Mouse (Mus musculus) cerebellum, postnatal 10 days (tissue): ENCODE data around the gene Sh3pxd2a.

Source experiments
- DNase-seq, 2 experiments: peaks; one replicate each; pipeline ENCODE4 v3.0.0; 2021; ENCODE audit warnings: mixed read lengths in 2 of 2

Sh3pxd2a gene

GRCm38 (mm10) chr19:47464304-47465241 lies at the start of gene Sh3pxd2a:
Gene Sh3pxd2a (minus strand): TSS chr19:47464401.
- DNase-seq, result peak in 1 of 2 experiments; percentile 61

- DNase-seq, result no peak
Observed at GRCm38 (mm10) chr19:47513618-47513897, 49.4 kb upstream of the Sh3pxd2a start.

GRCm38 (mm10) chr19:47512794-47513617 lies 48.8 kb upstream of the Sh3pxd2a start:
- DNase-seq, result no peak

DNA sequence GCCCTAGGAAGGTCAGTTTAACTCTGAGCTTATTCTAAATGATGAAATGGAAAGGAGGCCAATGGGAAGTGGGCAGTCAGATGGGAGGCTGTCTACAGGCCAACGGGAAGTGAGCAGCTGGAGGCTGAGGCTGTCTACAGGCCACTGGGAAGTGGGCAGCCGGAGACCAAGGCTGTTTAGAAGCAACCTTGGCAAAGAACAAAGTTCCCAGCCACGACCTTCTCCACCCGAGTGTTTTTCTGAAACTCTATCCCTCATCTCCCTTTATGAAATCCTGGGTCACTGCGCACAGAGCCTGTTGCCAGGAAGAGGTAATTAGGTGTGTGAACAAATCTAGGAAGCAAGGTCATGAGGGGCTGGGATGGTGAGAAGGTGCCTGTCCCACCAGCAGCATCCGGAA lies 47.8 kb upstream of the Sh3pxd2a start:
- no peak for DNase-seq

- DNase-seq, result no peak
Observed at GRCm38 (mm10) chr19:47511294-47511675, 47.1 kb upstream of the Sh3pxd2a start.

DNA sequence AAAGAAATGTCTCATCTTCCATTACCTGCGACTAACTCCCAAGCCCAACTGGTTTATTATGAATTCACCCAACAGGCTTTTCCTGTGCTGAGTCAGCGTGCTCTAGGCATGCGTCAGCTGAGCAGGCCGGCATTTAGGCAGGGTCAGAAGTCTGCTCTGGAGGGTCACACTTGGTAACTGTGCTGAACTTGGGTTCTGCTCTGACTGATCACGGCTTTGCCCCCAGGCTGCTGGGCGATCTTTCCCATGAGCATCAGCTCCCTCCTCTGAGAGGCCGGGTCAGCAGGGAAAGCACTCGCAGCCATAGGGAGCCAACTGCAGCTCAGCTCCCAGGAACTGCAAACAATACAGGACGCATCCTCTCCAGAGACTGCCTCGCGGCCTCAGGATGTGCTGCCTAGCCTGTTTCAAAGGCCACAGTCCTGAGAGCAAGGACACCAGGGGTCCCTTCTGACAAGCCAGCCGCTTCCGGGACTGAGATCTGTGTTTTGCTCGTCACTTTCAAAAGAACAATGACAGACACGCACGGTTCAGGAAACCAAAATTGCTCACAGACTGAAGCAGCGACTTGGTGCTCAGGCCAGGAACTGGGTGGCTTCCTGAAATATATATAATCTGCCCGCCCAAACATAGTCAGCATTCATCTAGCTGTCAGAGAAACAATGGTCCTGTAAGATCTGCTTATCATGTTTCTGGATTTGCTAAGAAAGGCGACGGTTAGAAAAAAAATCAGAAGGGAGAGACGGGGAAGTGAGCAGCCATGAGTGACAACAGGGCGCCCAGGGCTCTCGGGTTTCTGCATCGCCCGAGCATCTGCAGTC lies 46.5 kb upstream of the Sh3pxd2a start:
- no peak for DNase-seq

- DNase-seq, result no peak
Observed at GRCm38 (mm10) chr19:47510135-47510472, 45.9 kb upstream of the Sh3pxd2a start.

GRCm38 (mm10) chr19:47508771-47509281 lies 44.6 kb upstream of the Sh3pxd2a start:
- DNase-seq, result no peak

- DNase-seq, result no peak
Observed at GRCm38 (mm10) chr19:47508191-47508590, 44.0 kb upstream of the Sh3pxd2a start.

DNA sequence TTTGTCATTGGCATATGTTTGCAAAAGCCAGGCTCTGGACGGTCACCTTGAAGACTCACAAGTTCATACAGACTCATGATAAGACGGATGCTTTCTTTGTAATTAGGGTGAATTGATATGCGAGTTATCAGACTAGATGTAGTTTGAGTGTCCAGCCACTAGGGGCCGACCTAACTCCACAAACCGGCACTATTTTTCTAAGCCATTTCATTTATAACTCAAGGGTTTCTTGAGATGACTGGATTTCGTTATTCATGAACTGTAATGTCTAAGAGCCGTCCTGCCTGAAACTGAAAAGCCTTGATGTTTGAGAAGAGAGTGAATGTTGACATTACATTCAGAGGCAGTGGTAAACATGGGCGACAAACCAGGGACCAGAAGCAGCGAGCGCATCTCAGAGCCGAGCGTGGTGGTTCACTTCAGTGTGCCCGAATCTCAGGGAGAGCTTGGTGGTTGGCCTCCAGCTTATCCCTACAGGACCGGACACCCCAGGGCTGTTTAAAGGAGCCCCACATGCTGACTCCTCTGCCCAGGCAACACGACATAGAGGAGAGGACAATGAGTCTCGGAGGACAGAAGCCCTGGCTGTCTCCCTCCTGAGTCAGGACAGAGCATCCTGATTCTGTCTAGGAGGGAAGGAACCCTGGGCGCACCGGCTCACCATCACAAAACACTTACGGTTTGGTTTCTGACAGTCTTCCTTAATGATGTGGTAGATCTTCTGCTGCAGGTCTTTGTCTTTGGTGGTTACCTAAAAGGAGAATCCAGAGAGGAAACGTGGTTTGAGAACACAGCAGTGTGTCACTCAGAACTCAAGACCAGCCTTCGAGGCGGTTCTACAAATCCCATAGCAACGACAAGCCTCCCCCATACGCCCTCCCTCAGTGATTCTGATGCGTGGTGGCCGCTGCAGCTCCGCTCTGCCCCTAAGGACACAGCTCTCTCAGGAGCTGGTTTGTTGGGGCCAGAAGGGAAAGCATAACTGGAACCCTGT lies 43.2 kb upstream of the Sh3pxd2a start:
- DNase-seq, result peak; percentile 79 to 81

DNA sequence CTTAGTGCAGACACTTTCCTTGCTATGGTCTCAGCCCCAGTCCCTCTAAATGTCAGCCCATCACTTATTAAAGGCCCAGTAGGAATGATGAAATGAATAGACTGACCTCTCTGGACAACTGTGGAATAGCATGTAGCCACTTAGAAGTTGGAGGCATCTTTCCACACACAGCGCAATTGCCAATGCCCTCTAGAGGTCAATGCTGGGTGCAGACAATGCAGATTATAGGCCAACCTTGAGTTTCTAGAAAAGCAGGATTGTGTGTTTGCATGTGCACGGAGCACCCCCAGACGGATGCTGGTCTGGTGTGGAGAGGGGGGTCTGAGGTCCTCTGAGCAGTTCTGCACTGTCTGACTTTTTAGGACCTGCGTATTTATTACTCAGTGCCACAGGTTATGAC lies 39.4 kb upstream of the Sh3pxd2a start:
- DNase-seq, result peak; percentile 66 to 75

DNA sequence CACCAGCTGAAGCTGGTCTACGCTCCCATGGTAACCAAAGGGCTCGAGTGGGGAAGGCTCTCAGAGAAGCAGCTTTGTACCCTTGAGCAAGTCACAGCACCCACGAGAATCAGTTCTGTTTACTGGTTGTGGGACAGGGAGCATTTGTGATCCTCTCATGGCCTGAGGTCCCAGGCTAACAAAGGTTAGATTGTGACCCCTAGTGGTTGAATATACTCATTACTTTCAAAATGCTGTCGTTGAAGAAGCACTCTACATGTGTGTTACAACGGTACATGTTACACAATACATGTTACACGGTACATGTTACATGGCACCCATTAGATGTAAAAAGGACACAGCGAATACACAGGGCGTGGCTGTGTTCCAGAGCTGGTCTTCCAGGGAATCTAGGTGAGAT lies 38.4 kb upstream of the Sh3pxd2a start:
- DNase-seq, result peak in 1 of 2 experiments; percentile 48

- no peak for DNase-seq
Observed at GRCm38 (mm10) chr19:47500389-47501011, 36.3 kb upstream of the Sh3pxd2a start.

DNA sequence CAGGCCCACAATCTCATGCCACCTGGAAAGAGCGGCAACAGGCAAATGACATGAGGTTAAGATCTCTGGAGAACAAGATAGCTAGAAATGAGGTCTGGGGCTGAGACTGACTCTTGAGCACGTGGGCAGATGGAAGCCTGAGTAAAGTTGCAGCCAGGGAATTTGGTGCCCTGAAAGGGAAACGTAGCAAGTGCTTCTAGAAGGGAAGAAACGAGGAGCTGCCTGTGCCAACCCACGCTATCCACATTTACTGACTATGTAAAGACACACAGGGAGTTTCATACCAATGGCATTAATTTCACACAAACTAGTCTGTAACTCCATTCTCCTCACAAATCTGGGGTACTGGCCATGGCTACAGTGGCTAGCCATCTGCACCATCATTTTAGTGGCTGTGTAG lies 35.6 kb upstream of the Sh3pxd2a start:
- no peak for DNase-seq

DNA sequence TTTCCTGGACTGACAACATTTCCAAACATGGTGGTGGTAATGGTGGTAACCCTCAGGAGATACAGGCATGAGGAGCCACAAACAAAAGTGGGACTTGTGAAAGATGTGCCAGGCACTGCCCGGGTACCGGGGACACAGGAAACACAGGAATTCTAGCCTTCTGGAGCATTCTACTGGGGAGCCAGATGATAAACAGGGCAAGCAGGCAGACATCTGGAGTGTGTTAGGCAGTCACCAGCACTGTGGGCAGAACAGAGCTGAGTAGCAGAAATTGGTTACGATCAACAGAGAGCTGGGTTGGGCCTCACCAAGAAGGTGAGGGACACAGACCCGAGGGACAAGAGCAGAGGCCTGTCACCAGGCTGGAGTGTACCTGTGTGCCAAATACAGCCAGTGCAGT lies 34.7 kb upstream of the Sh3pxd2a start:
- no peak for DNase-seq

DNA sequence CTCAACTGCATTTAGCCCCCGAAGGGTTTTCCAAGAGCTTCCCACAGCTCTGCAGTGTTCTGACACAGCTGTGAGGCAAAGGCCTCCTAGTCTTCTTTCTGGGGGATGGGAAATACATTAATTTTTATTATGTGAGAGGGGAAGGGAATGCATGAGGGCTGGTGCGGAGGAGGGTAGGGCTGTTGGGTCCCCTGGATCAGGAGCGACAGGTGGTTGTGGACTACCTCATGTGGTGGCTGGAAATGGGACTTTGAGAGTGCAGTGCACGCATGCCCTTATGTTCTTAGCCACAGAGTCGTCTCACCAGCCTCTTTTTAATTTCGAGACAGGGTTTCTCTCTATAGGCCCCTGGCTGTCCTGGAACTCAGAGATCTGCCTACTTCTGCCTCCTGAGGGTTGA lies 33.5 kb upstream of the Sh3pxd2a start:
- no peak for DNase-seq

GRCm38 (mm10) chr19:47497313-47497712 lies 33.1 kb upstream of the Sh3pxd2a start:
- peak; percentile 53 to 57 for DNase-seq

DNA sequence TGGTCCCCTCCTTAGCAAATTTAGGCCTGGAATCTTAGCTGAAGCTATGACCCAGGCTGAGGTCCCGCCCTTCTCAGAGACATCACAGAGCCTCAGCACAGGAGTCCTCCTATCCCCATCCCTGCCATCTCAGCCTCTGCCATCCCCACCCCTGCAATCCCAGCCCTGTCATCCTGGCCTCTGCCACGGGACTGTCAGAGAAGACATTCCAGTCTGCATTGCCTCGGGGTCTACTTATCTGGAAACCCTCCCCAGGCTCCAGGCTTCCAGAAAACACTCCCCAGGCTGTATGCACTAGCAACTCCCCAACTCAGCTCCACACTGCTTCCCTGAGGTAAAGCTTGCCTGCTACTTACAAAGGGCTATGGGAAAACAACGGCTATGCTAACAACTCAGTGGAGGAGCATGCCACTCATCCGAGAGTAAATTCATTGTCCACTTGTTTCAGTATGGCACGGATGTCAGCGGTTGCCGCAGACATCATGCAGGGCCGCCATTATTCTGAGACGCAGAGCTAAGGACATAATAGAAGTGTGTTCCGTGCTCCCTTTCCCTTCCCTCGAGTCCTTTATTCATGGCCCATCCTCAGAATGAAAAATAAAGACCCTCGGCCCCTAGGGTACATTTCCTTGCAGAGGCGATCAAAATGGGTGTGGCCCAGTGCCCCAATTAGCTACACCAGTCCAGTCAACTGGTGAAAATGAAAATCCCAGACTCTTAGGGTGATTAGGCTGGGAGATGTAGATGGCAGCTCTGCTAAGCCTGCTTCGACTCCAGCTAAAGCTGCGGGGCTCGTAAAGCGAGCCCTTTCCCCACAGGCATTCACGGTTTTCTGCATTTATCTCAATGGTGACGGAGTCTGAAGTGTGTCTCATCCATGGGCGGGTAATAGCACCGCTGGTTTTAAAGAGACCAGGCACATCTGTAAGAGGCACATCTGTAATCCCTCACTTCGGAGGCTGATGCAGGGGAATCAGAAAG lies 29.1 kb upstream of the Sh3pxd2a start:
- no peak for DNase-seq

GRCm38 (mm10) chr19:47492422-47492821 lies 28.2 kb upstream of the Sh3pxd2a start:
- DNase-seq, result no peak

DNA sequence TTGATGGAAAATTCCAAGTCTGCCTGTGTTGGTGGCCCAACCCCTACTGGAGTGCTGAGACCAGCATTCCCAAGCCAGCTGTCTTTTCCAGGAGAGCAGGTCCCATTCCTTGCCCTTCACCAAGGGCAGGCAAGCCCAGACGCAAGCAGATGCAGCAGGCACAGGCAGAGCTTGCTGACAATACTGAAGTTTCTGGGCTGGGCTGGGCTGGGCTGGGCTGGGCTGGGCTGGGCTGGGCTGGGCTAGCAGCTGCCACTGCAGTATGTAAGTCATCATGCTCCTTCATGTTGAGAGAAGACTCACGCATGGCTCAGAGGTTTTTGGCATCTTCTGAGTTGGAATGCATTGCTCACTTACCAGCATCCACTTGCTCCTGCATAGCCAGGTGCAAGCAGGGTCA lies 27.7 kb upstream of the Sh3pxd2a start:
- DNase-seq, result no peak
